Mouse (Mus musculus) kidney, postnatal 25 days (tissue): Measurements from ENCODE around the gene Dppa3.

Experiments
- DNase-seq, 2 experiments: peaks; one replicate each; pipeline ENCODE4 v3.0.0; 2021; ENCODE audit warnings: mixed read lengths in 2 of 2

The Dppa3 gene

GRCm38 (mm10) chr6:122626110-122626509, at the start of gene Dppa3:
TSS of gene Dppa3 (plus strand) at chr6:122626410.
- no peak for DNase-seq

- DNase-seq = no peak
Observed at GRCm38 (mm10) chr6:122577030-122577429, 49.2 kb upstream of the Dppa3 start.

GRCm38 (mm10) chr6:122579086-122579485, 47.1 kb upstream of the Dppa3 start:
- DNase-seq = no peak

- no peak for DNase-seq
Observed at GRCm38 (mm10) chr6:122591027-122591758, 35.0 kb upstream of the Dppa3 start.

- DNase-seq = no peak
Observed at GRCm38 (mm10) chr6:122592905-122593304, 33.3 kb upstream of the Dppa3 start.

GRCm38 (mm10) chr6:122595637-122596036, 30.6 kb upstream of the Dppa3 start:
- DNase-seq = peak; percentile 50 to 64

GRCm38 (mm10) chr6:122596608-122597007, 29.6 kb upstream of the Dppa3 start:
- no peak for DNase-seq

- no peak for DNase-seq
Observed at GRCm38 (mm10) chr6:122598014-122598413, 28.2 kb upstream of the Dppa3 start.

- no peak for DNase-seq
Observed at GRCm38 (mm10) chr6:122598436-122598835, 27.8 kb upstream of the Dppa3 start.

- no peak for DNase-seq
Observed at GRCm38 (mm10) chr6:122599054-122599737, 27.0 kb upstream of the Dppa3 start.

GRCm38 (mm10) chr6:122600066-122600646, 26.1 kb upstream of the Dppa3 start:
- DNase-seq = no peak

GRCm38 (mm10) chr6:122601031-122601430, 25.2 kb upstream of the Dppa3 start:
- DNase-seq = no peak

- DNase-seq = no peak
Observed at GRCm38 (mm10) chr6:122601615-122602014, 24.6 kb upstream of the Dppa3 start.

- peak; percentile 84 to 89 for DNase-seq
Observed at GRCm38 (mm10) chr6:122602242-122602991, 23.8 kb upstream of the Dppa3 start, which contains the start of gene Apobec1. TSS of gene Apobec1 (minus strand) at chr6:122602444.

GRCm38 (mm10) chr6:122602992-122603322, 23.3 kb upstream of the Dppa3 start:
- no peak for DNase-seq

- DNase-seq = no peak
Observed at GRCm38 (mm10) chr6:122604260-122604659, 21.9 kb upstream of the Dppa3 start.

- no peak for DNase-seq
Observed at GRCm38 (mm10) chr6:122605483-122605882, 20.7 kb upstream of the Dppa3 start.

- DNase-seq = no peak
Observed at GRCm38 (mm10) chr6:122606661-122607060, 19.5 kb upstream of the Dppa3 start.

GRCm38 (mm10) chr6:122607700-122608099, 18.5 kb upstream of the Dppa3 start:
- DNase-seq = no peak

- DNase-seq = no peak
Observed at GRCm38 (mm10) chr6:122608434-122609376, 17.5 kb upstream of the Dppa3 start.

GRCm38 (mm10) chr6:122609377-122609728, 16.9 kb upstream of the Dppa3 start:
- DNase-seq = no peak

GRCm38 (mm10) chr6:122609771-122610170, 16.4 kb upstream of the Dppa3 start, which contains the start of gene Gdf3:
TSS of gene Gdf3 (minus strand) at chr6:122610087.
- no peak for DNase-seq
